Mouse (Mus musculus) midbrain, embryonic 11.5 days (tissue): ENCODE results near the gene Fli1. TPM values are rescaled to one million over a fixed set of nuclear protein-coding genes. Genes with fewer than 3 reads are reported as not detected.

Experiments
- ATAC-seq: fragments of 200-750 bp; cut with Nextera tagmentation; 2 replicates; pipeline ENCODE4 v1.8.0; 2017; ENCODE audit warnings: moderate TSS enrichment, moderate library complexity; ENCODE audit not compliant: low FRiP score
- DNase-seq: peaks from one replicate; pipeline ENCODE4 v3.0.0; 2015; ENCODE audit warnings: low spot score; ENCODE audit errors: missing footprints
- H3K27ac ChIP-seq: fragments of 300-500 bp; sonication (generic); 2 replicates; pipeline ENCODE4 v1.5.1; 2014; ENCODE audit warnings: low read depth, low read length
- H3K27me3 ChIP-seq: fragments of 300-500 bp; sonication (generic); 2 replicates; pipeline ENCODE4 v1.6.1; 2014; ENCODE audit warnings: mild to moderate bottlenecking, low read length, moderate library complexity, mixed read lengths; ENCODE audit not compliant: control insufficient read depth, insufficient read depth
- H3K36me3 ChIP-seq: fragments of 300-500 bp; sonication (generic); 2 replicates; pipeline ENCODE4 v1.6.1; 2014; ENCODE audit warnings: mild to moderate bottlenecking, low read length, moderate library complexity, mixed read lengths; ENCODE audit not compliant: control insufficient read depth, insufficient read depth
- H3K4me1 ChIP-seq: fragments of 300-500 bp; sonication (generic); 2 replicates; pipeline ENCODE4 v1.6.1; 2014; ENCODE audit warnings: low read length; ENCODE audit not compliant: control insufficient read depth, insufficient read depth
- H3K4me2 ChIP-seq: fragments of 300-500 bp; sonication (generic); 2 replicates; pipeline ENCODE4 v1.6.1; 2014; ENCODE audit warnings: mild to moderate bottlenecking, moderate library complexity
- H3K4me3 ChIP-seq: fragments of 300-500 bp; sonication (generic); 2 replicates; pipeline ENCODE4 v1.5.1; 2014; ENCODE audit warnings: low read depth, low read length
- H3K9ac ChIP-seq: fragments of 300-500 bp; sonication (generic); 2 replicates; pipeline ENCODE4 v1.6.1; 2014; ENCODE audit warnings: low read length
- H3K9me3 ChIP-seq: fragments of 300-500 bp; sonication (generic); 2 replicates; pipeline ENCODE4 v1.6.1; 2016; ENCODE audit warnings: low read length; ENCODE audit not compliant: control insufficient read depth
- WGBS: fragments of 180-500 bp; shearing (Covaris S2); extraction: QIAGEN DNeasy Blood & Tissue Kit; methylation state at CpG from one replicate; pipeline ENCODE4 v1.1.7; 2014; 5-methylcytosine and 5-hydroxymethylcytosine counted together
- polyA plus RNA-seq: library from polyadenylated mRNA; unstranded; fragments of >200 nt; fragmentation: Nextera tagmentation; extraction: Ambion mirVana; gene quantifications from 2 replicates; pipeline ENCODE4 v1.2.1, GENCODE M21; 2014

Gene Fli1
- polyA plus RNA-seq, 1 experiment from 2014 or later: 12.6 TPM

- Histone ChIP-seq H3K4me1 (peaks cover 3% of the 10 kb centered on the region; the same call in 1 of the 2 replicates), H3K9ac (no peak overlapping the region), H3K36me3 (no peaks in the 10 kb centered on the region), H3K27ac (no peak overlapping the region), H3K4me3 (no peak overlapping the region), H3K27me3 (peaks cover 8% of the 10 kb centered on the region), H3K9me3 (no peaks in the 10 kb centered on the region), H3K4me2 (no peak overlapping the region)
- DNase-seq (peak; percentile 92), ATAC-seq (peak; percentile 69)
- WGBS: 47% methylated on average over 11 of the region's 11 CpGs
Measured at GRCm38 (mm10) chr9:32405191-32405925, 137.3 kb downstream of the Fli1 start.

GRCm38 (mm10) chr9:32400662-32401161 lies 141.9 kb downstream of the Fli1 start:
- Histone ChIP-seq H3K9me3 (no peaks in the 10 kb centered on the region), H3K36me3 (no peaks in the 10 kb centered on the region), H3K4me1 (no peaks in the 10 kb centered on the region), H3K27ac (no peak overlapping the region), H3K9ac (no peak overlapping the region), H3K27me3 (no peaks in the 10 kb centered on the region), H3K4me3 (no peak overlapping the region), H3K4me2 (no peak overlapping the region)
- no peak for ATAC-seq
- DNase-seq: no peak
- WGBS: 80% methylated on average over 5 of the region's 5 CpGs

GRCm38 (mm10) chr9:32400212-32400611 lies 142.4 kb downstream of the Fli1 start:
- H3K36me3 ChIP-seq: no peaks in the 10 kb centered on the region
- H3K27ac ChIP-seq: no peak overlapping the region
- 85% methylated on average over 2 of the region's 2 CpGs for WGBS
- H3K4me3 ChIP-seq: no peak overlapping the region
- no peaks in the 10 kb centered on the region for H3K9me3 ChIP-seq
- no peaks in the 10 kb centered on the region for H3K27me3 ChIP-seq
- ATAC-seq (no peak), DNase-seq (no peak)
- H3K9ac ChIP-seq: no peak overlapping the region
- H3K4me1 ChIP-seq: no peaks in the 10 kb centered on the region
- H3K4me2 ChIP-seq: no peak overlapping the region

- no peak overlapping the region for H3K27ac ChIP-seq
- H3K36me3 ChIP-seq: no peaks in the 10 kb centered on the region
- H3K9me3 ChIP-seq: no peaks in the 10 kb centered on the region
- no peak overlapping the region for H3K4me2 ChIP-seq
- DNase-seq (no peak), ATAC-seq (no peak)
- no peak overlapping the region for H3K9ac ChIP-seq
- no peak overlapping the region for H3K4me3 ChIP-seq
- H3K27me3 ChIP-seq: no peaks in the 10 kb centered on the region
- H3K4me1 ChIP-seq: no peaks in the 10 kb centered on the region
- 94% methylated on average over 4 of the region's 4 CpGs for WGBS
Measured at GRCm38 (mm10) chr9:32394761-32395161, 147.9 kb downstream of the Fli1 start.

- no peak for DNase-seq
- no peaks in the 10 kb centered on the region for H3K9me3 ChIP-seq
- no peak overlapping the region for H3K27ac ChIP-seq
- H3K4me2 ChIP-seq: no peak overlapping the region
- 85% methylated on average over 6 of the region's 6 CpGs for WGBS
- no peaks in the 10 kb centered on the region for H3K27me3 ChIP-seq
- no peaks in the 10 kb centered on the region for H3K4me1 ChIP-seq
- no peak overlapping the region for H3K4me3 ChIP-seq
- no peak for ATAC-seq
- no peak overlapping the region for H3K9ac ChIP-seq
- no peaks in the 10 kb centered on the region for H3K36me3 ChIP-seq
Measured at GRCm38 (mm10) chr9:32392716-32393115, 149.9 kb downstream of the Fli1 start.

- ATAC-seq: no peak
- H3K27ac ChIP-seq: no peak overlapping the region
- H3K4me3 ChIP-seq: no peak overlapping the region
- H3K9ac ChIP-seq: no peak overlapping the region
- no peaks in the 10 kb centered on the region for H3K9me3 ChIP-seq
- no peaks in the 10 kb centered on the region for H3K36me3 ChIP-seq
- no peaks in the 10 kb centered on the region for H3K27me3 ChIP-seq
- H3K4me2 ChIP-seq: no peak overlapping the region
- no peak for DNase-seq
- H3K4me1 ChIP-seq: no peaks in the 10 kb centered on the region
- WGBS: 90% methylated on average over 9 of the region's 9 CpGs
Measured at GRCm38 (mm10) chr9:32391701-32392100, 151.0 kb downstream of the Fli1 start.

GRCm38 (mm10) chr9:32391092-32391491 lies 151.6 kb downstream of the Fli1 start:
- no peak overlapping the region for H3K27ac ChIP-seq
- H3K9ac ChIP-seq: no peak overlapping the region
- 84% methylated on average over 5 of the region's 5 CpGs for WGBS
- H3K9me3 ChIP-seq: no peaks in the 10 kb centered on the region
- no peaks in the 10 kb centered on the region for H3K36me3 ChIP-seq
- no peak overlapping the region for H3K4me2 ChIP-seq
- ATAC-seq (no peak), DNase-seq (no peak)
- H3K4me1 ChIP-seq: no peaks in the 10 kb centered on the region
- no peak overlapping the region for H3K4me3 ChIP-seq
- H3K27me3 ChIP-seq: no peaks in the 10 kb centered on the region

- DNase-seq: no peak
- no peak for ATAC-seq
- Histone ChIP-seq H3K4me2 (no peak overlapping the region), H3K27ac (no peak overlapping the region), H3K36me3 (no peaks in the 10 kb centered on the region), H3K27me3 (no peaks in the 10 kb centered on the region), H3K9ac (no peak overlapping the region), H3K4me1 (no peaks in the 10 kb centered on the region), H3K4me3 (no peak overlapping the region), H3K9me3 (no peaks in the 10 kb centered on the region)
- 88% methylated on average over 1 of the region's 1 CpGs for WGBS
Measured at GRCm38 (mm10) chr9:32388120-32388519, 154.5 kb downstream of the Fli1 start.

GRCm38 (mm10) chr9:32384906-32385305 lies 157.8 kb downstream of the Fli1 start:
- no peak overlapping the region for H3K27ac ChIP-seq
- H3K27me3 ChIP-seq: no peaks in the 10 kb centered on the region
- H3K9ac ChIP-seq: no peak overlapping the region
- no peak overlapping the region for H3K4me3 ChIP-seq
- H3K4me1 ChIP-seq: no peaks in the 10 kb centered on the region
- WGBS: 82% methylated on average over 4 of the region's 4 CpGs
- no peaks in the 10 kb centered on the region for H3K36me3 ChIP-seq
- no peak overlapping the region for H3K4me2 ChIP-seq
- H3K9me3 ChIP-seq: no peaks in the 10 kb centered on the region
- ATAC-seq (no peak), DNase-seq (no peak)
